ENCODE assay signal across 14 mouse cellular contexts in the genomic region with DNA sequence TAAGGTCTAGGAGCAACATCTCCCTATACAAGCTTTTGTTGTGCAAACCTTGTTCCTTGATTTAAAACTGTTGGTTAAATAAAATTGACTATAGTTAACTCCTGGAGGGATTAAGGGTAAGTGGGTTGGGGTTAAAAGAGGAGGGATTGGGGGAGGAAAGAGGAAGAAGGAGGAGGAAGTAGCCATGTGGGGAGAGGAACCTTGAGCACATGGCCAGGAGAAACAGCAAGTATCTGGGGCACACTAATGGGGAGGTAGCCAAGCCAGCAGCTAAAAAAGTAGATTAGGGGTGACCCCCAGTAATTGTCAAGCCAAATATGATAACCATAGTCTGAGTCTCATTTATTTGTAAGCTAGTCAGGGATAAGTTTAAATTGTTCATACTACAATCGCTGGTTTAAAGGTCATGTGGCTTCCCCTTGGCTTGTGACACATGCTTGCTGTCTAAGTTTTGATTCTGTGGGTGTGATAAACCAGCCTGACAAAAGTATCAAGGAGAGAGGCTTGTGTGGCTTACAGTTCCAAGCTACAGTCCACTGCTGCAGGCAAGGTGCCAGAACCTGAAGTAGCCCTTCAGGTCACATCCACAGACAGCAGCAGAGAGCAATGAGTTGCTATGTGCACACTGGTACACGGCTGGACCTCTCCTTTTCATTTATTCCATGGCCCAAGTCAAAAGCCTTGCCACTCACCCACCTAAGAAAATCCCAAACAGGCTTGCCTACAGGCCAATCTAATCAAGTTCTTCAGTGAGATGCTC.
A peak's percentile ranks its signal among the peaks of the same experiment; 100 is the strongest.
DNase-seq lines count a peak whose midpoint lies in the region; ATAC-seq and TF ChIP-seq lines count a peak whose summit lies in the region.
"Had no signal": no experiment of that assay in that cellular context is flagged by ENCODE, and none has a peak within 500 bp of the region (broad histone marks: within the 10 kb centered on the region; RNA-seq: fewer than 3 reads in every experiment).

No protein-coding gene starts in this region.

- TF ChIP-seq CTCF in hindbrain, postnatal 0 days (IDR thresholded peaks at IDR 0.05; ENCODE audit: low read depth) = 0 out of 2 replicates have a peak, but pooled peaks have one; percentile 13
- TF ChIP-seq CTCF in midbrain, postnatal 0 days (IDR thresholded peaks at IDR 0.05) = peak; percentile 17; the same call in 1 of the 2 replicates

- peaks cover 72% of the 10 kb centered on the region for H3K9me3 ChIP-seq in hindbrain, postnatal 0 days (ENCODE audit: low read length)
- H3K9me3 ChIP-seq in hindbrain, embryonic 13.5 days = peaks cover 86% of the 10 kb centered on the region
- H3K9me3 ChIP-seq in midbrain, postnatal 0 days (ENCODE audit: low read length) = peaks cover 85% of the 10 kb centered on the region
- peaks cover 91% of the 10 kb centered on the region for H3K9me3 ChIP-seq in midbrain, embryonic 10.5 days (replicated peaks)

- WGBS in hindbrain, postnatal 0 days = 65% methylated on average over 2 of the region's 2 CpGs
- 77% methylated on average over 2 of the region's 2 CpGs for WGBS in hindbrain, embryonic 13.5 days
- 60% methylated on average over 2 of the region's 2 CpGs for WGBS in midbrain, postnatal 0 days
- 74% methylated on average over 2 of the region's 2 CpGs for WGBS in midbrain, embryonic 10.5 days

- no peak overlapping the region for H3K4me3 ChIP-seq in hindbrain, postnatal 0 days (ENCODE audit: low read length)
- no peak overlapping the region for H3K4me3 ChIP-seq in hindbrain, embryonic 13.5 days
- no peak overlapping the region for H3K4me3 ChIP-seq in midbrain, postnatal 0 days (ENCODE audit: low read depth, low read length)
- H3K4me3 ChIP-seq in midbrain, embryonic 10.5 days = no peak overlapping the region
- H3K4me3 ChIP-seq: limb, embryonic 12.5 days had no signal

- no peaks in the 10 kb centered on the region for H3K4me1 ChIP-seq in hindbrain, postnatal 0 days (ENCODE audit: insufficient read depth, low read length)
- H3K4me1 ChIP-seq in hindbrain, embryonic 13.5 days (replicated peaks) = no peaks in the 10 kb centered on the region
- no peaks in the 10 kb centered on the region for H3K4me1 ChIP-seq in midbrain, postnatal 0 days (ENCODE audit: insufficient read depth, low read length)
- no peaks in the 10 kb centered on the region for H3K4me1 ChIP-seq in midbrain, embryonic 10.5 days

- H3K36me3 ChIP-seq in hindbrain, postnatal 0 days (ENCODE audit: insufficient read depth, low read length) = no peaks in the 10 kb centered on the region
- no peaks in the 10 kb centered on the region for H3K36me3 ChIP-seq in hindbrain, embryonic 13.5 days
- H3K36me3 ChIP-seq in midbrain, postnatal 0 days (ENCODE audit: insufficient read depth, low read length) = no peaks in the 10 kb centered on the region
- no peaks in the 10 kb centered on the region for H3K36me3 ChIP-seq in midbrain, embryonic 10.5 days
- H3K36me3 ChIP-seq: limb, embryonic 12.5 days had no signal

- DNase-seq in hindbrain, postnatal 0 days (ENCODE audit: low spot score) = peak; percentile 31
- DNase-seq in midbrain, postnatal 0 days (ENCODE audit: low spot score) = no peak
- DNase-seq in midbrain, embryonic 10.5 days (ENCODE audit: low spot score) = no peak
- DNase-seq in T-cell, adult 2 months (ENCODE audit: low spot score) = peak; percentile 28
- peak; percentile 35 to 44 for DNase-seq in natural killer cell, adult 2 months (ENCODE audit: low spot score in 2 of 2)
- DNase-seq in left cerebral cortex, adult 9 months (ENCODE audit: low spot score in 2 of 2) = no peak
- DNase-seq: adrenal gland, postnatal 36 days; cerebellum, adult 11 months; gastrocnemius, postnatal 25 days; lung, postnatal 14 days; thymus, postnatal 14 days had no signal

- no peak for ATAC-seq in hindbrain, postnatal 0 days
- ATAC-seq in hindbrain, embryonic 13.5 days (ENCODE audit: low FRiP score) = no peak
- no peak for ATAC-seq in midbrain, postnatal 0 days (ENCODE audit: low FRiP score)
- ATAC-seq: hindbrain, embryonic 16.5 days had no signal

- H3K27me3 ChIP-seq in hindbrain, postnatal 0 days (ENCODE audit: insufficient read depth, low read length) = no peaks in the 10 kb centered on the region
- H3K27me3 ChIP-seq in hindbrain, embryonic 13.5 days = no peaks in the 10 kb centered on the region
- H3K27me3 ChIP-seq in midbrain, postnatal 0 days (ENCODE audit: insufficient read depth, low read length) = no peaks in the 10 kb centered on the region
- H3K27me3 ChIP-seq in midbrain, embryonic 10.5 days (ENCODE audit: low read depth, poor library complexity, severe bottlenecking) = no peaks in the 10 kb centered on the region
- H3K27me3 ChIP-seq: limb, embryonic 12.5 days had no signal

- no peak overlapping the region for H3K9ac ChIP-seq in hindbrain, postnatal 0 days (replicated peaks; ENCODE audit: low read length)
- no peak overlapping the region for H3K9ac ChIP-seq in hindbrain, embryonic 13.5 days
- H3K9ac ChIP-seq in midbrain, postnatal 0 days (replicated peaks; ENCODE audit: low read length, poor library complexity, severe bottlenecking) = no peak overlapping the region
- H3K9ac ChIP-seq: limb, embryonic 12.5 days had no signal

- H3K4me2 ChIP-seq in hindbrain, postnatal 0 days (ENCODE audit: low read depth, low read length) = no peak overlapping the region
- H3K4me2 ChIP-seq in hindbrain, embryonic 13.5 days = no peak overlapping the region
- no peak overlapping the region for H3K4me2 ChIP-seq in midbrain, postnatal 0 days (ENCODE audit: low read depth, low read length, poor library complexity, severe bottlenecking)
- H3K4me2 ChIP-seq: limb, embryonic 12.5 days had no signal

- no peak overlapping the region for H3K27ac ChIP-seq in hindbrain, postnatal 0 days
- H3K27ac ChIP-seq in hindbrain, embryonic 13.5 days = no peak overlapping the region
- H3K27ac ChIP-seq in midbrain, postnatal 0 days (ENCODE audit: low read depth, low read length) = no peak overlapping the region
- no peak overlapping the region for H3K27ac ChIP-seq in midbrain, embryonic 10.5 days (replicated peaks)
- H3K27ac ChIP-seq: limb, embryonic 12.5 days had no signal

Comparison
In these comparisons a context has a peak if more than half of its experiments do, and no peak if none do; other contexts are left out.
1. DNase-seq: peak in hindbrain, postnatal 0 days (single experiment), T-cell, adult 2 months (single experiment) and natural killer cell, adult 2 months (2 of 2); none in midbrain, postnatal 0 days (single experiment), midbrain, embryonic 10.5 days (single experiment) and left cerebral cortex, adult 9 months (0 of 2).